Mouse (Mus musculus): ENCODE data around the gene Gm128.

Gm128 gene

GRCm38 (mm10) chr3:95200132-95200531 lies 41.3 kb downstream of the Gm128 start:
- DNase-seq (ENCODE audit: low read depth, low spot score) = no peak

- no peak for DNase-seq (ENCODE audit: low read depth, low spot score)
These were observed 42.3 kb downstream of the Gm128 start for GRCm38 (mm10) chr3:95199101-95199500.

- DNase-seq (ENCODE audit: low read depth, low spot score) = no peak
These were observed 45.6 kb downstream of the Gm128 start for GRCm38 (mm10) chr3:95195772-95196171.

GRCm38 (mm10) chr3:95194721-95195135 lies 46.7 kb downstream of the Gm128 start:
- no peak for DNase-seq (ENCODE audit: low read depth, low spot score)

Data from CD4-positive, CD25-positive, alpha-beta regulatory T cell, adult 2 months (primary cell).